Mouse (Mus musculus) layer of hippocampus, adult 9-10 months (tissue): ENCODE results near the gene Bhlhe40.

Experiments
- DNase-seq: peaks from one replicate; pipeline ENCODE4 v3.0.0; 2022; ENCODE audit warnings: low spot score

Bhlhe40 gene

DNA sequence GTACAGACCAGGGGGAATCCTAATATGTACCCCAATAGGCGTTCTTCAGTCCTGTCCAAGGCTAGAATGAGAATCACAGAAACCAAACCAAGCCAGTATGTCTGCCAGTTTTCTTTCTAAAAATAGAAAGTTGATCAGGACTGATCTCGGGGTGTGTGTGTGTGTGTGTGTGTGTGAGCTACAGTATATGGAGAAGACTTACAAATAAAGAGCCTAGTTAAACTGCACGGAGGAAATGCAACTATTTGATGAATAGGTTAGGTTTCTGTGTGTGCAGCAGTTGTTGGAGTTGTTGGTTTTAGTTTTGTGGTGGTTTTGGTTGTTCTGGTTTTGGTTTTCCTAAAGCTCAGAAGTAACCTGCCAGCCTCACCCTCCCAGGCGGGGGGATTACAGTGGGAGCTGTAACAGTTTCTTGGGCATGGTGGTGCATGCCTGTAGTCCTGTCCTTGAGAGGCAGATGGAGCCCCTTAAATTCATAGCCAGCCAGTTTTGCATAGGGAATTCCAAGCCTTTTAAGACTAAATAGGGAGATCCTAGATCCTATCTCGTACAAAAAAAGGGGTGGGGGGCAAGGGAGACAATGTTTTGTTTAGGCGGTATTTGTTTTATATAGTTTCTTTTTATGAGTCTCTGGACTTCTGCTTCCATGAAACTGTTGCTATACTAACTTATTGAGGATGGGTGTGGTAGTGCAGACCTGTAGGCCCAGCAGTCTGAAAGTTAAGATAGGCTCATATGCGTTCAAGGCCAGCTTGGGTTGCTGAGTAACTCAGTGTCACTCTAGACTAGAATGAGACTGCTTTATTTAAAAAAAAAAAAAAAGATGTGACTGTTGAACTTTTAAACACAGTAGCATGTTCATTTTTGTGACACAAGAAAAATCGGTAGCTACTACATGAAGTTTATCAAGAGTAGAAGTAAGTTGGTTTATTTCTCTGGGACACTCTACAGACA, 3.1 kb downstream of the Bhlhe40 start:
- no peak for DNase-seq

- no peak for DNase-seq
Measured at GRCm38 (mm10) chr6:108664533-108665150, 4.2 kb downstream of the Bhlhe40 start.

- no peak for DNase-seq
Measured at GRCm38 (mm10) chr6:108665587-108665986, 5.2 kb downstream of the Bhlhe40 start.

DNA sequence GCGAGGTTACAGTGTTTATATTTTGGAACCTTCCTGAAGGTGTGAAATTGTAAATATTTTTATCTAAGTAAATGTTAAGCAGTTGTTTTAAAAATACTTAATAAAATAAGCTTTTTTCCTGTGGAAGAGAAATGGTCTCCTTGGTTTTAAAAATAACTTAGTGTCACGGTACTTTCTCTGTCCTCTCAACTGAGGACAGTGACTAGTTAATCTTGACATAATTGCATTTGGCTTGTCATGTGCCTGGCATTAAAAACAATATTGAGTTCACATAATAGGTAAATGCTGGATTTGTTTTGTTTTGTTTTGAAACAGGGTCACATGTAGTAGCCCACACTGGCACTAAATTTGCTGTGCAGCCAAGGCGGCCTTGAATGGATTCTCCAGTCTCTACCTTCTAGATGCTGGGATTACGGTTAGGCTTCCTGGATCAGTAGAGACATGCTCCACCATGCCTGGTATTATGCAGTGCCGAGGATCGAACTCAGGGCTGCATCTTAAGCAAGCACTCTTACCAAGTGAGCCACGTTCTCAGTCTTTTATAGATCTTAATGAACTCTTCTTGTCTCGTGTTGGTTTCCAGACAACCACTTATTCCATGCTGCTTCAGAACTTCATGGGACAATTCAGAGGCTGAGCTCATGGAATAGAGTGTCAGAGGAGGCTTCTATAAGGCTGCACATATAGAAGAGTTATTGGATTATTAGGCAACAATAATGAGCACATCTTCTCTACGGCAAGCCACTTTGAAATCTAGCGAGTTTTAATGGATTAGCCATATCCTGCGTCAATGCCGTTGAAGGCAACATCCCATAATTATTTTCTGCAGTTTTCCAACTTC, 6.4 kb downstream of the Bhlhe40 start:
- DNase-seq, result no peak

DNA sequence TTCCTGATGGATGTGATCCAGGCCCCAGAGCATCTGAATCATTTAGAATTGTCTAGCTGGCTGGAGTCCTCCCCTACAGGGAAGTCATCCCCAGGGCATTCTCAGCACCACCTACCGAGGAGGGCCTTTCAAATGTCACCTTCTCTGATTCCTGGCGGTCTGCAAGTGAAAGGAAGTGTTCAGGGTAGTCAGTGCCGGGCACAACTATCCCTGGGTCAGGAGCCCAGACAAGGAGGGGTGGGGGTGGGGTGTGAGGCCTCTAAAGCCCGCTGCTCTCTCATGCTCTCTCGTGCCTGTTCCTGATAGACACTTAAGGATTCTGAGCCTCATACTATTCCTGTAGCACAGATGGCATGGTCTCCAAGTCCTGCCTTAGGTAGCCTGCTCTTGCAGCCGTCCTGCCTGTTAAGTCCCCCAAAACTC, 7.2 kb downstream of the Bhlhe40 start:
- no peak for DNase-seq

DNA sequence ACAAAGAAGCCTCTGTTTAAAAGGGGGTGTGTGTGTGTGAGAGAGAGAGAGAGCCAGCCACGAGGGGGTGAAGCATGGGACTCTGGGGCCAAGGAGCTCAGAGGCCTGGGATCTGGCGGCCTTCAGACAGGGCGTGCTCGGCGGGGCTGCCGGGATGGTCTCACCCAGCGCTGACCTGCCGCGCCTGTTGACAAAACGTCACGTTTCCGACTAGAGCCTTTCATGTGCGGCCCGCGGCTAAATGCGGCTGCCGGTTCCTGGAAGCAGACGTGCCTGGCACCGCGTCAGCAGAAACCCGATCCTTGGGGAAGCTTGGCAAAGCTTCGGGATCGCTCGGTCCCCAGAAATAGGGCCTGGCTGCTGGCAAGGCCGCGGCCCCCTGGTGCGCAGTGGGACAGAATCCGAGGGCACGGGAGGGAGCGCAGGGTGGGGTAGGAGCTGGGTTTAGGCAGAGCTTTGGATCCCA, 7.9 kb downstream of the Bhlhe40 start:
- DNase-seq, result peak; percentile 45

DNA sequence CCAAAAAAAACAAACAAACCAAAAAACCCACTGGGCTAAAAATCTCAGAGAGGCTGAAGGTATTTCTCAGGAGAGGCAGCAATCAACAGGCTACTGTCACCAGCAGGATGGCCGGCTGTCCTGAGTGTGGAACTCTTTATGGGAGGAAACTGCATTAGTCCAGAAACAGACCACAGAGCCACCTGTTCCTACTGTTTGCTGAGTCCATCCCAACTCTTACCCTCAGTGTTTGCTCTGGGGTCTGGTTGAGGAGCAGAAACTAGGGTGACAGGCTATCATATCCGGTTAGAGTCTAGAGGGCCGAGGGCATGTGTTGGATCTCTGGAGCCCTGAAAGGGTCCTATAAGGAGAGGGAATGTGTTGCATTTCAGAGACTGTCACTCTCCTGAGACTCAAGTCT, 9.8 kb downstream of the Bhlhe40 start:
- no peak for DNase-seq

DNA sequence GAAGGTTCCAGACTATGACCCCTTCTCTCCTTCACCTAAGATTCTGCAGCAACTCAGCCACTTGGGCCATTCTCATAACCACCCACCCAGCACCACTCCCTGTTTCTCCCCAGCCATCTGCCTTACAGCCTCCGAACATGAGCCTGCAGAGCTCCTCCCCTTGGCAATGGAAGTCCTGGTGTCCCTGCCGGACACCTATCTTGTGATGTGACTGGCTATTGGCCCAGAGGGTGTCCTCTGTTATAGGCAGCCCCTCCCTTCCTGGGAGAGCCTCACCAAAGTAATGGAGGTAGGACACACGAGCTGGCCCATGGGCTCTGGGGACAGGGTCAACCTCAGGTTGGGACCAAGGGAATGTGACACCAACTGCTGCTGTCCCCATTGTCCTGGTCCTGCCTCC, 10.4 kb downstream of the Bhlhe40 start:
- no peak for DNase-seq

- DNase-seq, result no peak
Measured at GRCm38 (mm10) chr6:108672094-108672493, 11.7 kb downstream of the Bhlhe40 start.

DNA sequence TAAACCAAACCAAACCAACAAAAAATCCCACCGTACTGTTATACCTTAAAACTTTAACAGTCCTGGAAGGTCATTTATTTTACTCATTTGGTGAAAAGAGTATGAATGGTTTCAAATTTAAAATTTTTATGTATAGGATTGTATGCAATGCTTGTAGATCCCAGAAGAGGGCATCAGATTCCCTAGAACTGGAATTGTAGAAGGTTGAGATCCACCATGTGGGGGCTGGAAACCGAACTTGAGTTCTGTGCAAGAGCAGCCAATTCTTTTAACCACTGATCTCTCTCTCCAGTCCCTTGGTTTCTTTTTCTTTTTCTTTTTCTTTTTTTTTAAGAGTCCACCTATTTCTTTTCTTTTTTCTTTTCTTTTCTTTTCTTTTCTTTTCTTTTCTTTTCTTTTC, 13.8 kb downstream of the Bhlhe40 start:
- no peak for DNase-seq

GRCm38 (mm10) chr6:108676783-108677340, 16.4 kb downstream of the Bhlhe40 start:
- no peak for DNase-seq

DNA sequence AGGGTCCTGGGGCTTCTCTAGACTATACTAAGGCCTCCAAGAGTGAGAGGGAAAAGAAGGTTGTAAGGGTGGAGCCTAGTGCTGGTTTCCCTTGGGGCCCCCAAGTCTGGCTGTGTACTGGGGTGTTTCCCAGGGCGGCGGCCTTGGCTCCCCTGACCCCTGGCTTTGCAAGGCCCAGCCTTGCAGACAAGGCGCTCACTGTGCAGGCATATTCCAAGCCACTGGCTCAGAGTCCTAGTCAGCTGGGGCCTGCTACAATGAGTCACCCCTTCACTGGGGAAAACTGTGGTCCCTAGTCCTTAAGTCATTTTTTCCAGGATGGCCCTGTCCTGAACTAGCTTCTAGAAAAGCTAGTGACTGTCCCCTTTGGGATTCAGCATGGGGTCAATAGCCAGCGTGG, 17.3 kb downstream of the Bhlhe40 start:
- no peak for DNase-seq

- no peak for DNase-seq
Measured at GRCm38 (mm10) chr6:108678227-108678626, 17.8 kb downstream of the Bhlhe40 start.

DNA sequence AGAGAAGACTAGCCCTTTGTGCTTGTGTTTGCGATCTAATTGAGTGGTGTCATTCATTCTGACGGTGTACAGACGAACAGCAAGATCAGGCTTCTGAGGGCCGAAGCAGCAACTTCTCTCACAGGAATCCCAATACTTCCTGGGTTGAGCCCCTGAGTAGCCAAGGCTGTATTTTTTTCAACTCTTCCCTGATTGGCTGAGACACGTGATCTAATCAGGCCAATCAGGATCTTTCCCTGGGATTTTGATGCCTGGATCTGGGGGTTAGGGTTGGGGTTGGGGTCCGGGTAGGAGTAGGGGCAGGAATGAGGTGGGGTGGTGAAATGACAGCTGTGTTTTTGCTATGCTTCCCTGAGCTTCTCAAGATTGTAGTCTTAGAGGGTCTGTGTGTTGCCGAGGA, 20.1 kb downstream of the Bhlhe40 start:
- no peak for DNase-seq

- DNase-seq, result no peak
Measured at GRCm38 (mm10) chr6:108681084-108681483, 20.7 kb downstream of the Bhlhe40 start.

- DNase-seq, result no peak
Measured at GRCm38 (mm10) chr6:108683140-108683539, 22.7 kb downstream of the Bhlhe40 start.

- DNase-seq, result no peak
Measured at GRCm38 (mm10) chr6:108684430-108684829, 24.0 kb downstream of the Bhlhe40 start.

- DNase-seq, result no peak
Measured at GRCm38 (mm10) chr6:108685758-108686355, 25.4 kb downstream of the Bhlhe40 start.

DNA sequence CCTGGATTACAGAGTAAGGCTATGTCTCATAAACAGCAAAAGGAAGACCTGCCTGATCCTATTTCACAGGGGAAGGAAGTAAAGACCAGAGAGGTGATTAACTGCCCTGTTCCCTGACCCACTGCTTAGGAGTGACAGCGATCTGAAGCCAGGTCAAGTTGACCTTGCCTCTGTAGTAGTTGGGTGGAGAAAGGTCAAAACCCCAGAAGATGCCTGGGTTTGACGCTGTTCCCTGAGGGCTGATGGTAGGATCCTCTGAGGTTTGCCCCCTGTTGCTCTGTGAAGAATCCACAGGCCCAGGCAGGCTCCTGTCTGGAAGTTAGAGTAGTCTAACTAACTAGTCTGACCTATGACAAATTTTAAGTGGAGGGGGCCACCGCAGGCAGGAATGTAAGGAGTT, 26.5 kb downstream of the Bhlhe40 start:
- DNase-seq, result no peak

DNA sequence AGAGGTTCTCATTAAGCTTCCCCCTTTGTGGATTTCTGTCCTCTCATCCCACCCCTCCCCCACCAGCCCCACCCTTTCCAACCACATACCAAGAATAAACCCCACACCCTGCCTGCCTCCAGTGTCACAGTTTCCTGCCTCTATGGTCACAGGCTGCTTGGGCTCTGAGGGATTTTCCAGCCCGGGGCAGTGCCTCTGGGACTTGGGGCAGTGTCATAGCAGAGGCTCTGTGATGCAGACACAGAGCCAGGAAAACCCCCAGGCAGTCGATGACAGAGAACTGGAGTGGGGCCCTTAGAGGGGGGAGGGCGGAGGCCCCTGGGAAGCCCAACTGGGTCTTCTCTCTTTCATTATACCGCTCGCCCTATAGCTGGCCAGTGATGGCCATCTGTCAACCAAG, 27.9 kb downstream of the Bhlhe40 start:
- no peak for DNase-seq

- DNase-seq, result no peak
Measured at GRCm38 (mm10) chr6:108692986-108693385, 32.6 kb downstream of the Bhlhe40 start.
